Mouse (Mus musculus) brain, embryonic 18.5 days (tissue): ENCODE results near the gene Fndc3b.

Source experiments
- DNase-seq: peaks from one replicate; pipeline ENCODE4 v3.0.0-alpha.2; 2012; ENCODE audit warnings: low read depth, low spot score

Fndc3b gene

DNA sequence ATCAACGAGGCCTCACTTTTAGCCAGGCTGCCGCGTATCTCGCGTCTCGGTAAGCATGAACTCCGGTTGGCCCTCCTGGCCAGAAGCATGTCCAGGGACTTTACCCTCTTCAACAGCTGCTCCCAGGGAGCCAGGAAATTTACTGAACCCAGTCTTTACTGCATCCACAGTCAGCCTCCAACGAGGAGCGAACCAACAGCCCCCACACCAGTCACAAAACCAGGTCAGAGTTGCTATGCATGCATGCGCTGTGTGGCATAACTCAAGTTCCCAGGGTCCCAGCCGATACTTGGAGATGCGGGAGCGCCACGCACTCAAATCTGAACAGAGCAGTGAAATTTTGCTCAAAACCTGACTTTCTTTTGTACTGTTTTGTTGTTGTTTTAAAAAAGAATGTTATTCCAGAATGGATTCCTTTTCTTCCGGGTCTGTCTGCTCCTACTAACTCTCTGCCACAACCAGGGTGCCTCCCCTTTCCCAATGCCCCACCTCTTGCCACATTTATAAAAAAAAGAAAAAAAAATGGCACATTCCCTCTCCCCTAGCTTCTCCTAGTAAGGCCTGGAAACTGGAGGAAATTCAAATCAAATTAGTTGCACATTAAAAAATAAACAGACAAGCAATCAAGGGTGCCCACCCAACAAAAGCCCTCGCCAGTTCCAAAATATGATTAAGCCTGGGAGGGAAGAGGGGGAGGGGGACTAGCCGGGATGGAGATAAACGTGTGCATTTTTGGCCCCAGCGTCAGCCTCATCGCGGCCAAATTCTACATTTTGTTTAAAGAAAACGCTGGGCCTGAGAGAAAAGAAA is 1.8 kb downstream of the Fndc3b start:
- no peak for DNase-seq

- DNase-seq: no peak
Observed at GRCm38 (mm10) chr3:27708581-27708980, 2.5 kb downstream of the Fndc3b start.

DNA sequence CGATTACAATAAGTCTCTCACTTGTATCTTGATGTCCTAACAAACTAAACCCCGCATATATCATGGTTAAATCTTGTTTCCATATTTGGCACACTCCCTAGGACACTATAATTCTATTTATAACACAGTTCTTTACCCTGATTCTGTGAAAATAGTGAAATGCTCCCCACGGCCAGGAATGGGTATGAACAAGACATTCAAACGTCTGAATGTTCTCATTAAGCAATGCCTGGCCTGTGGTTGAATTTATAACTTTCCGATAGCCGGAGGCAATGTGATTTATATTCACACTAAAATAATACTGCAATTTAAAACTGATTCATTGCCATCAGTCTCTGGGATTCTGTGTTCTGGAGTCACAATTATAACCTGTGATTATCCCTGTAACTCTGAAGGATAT is 5.3 kb downstream of the Fndc3b start:
- DNase-seq: no peak

DNA sequence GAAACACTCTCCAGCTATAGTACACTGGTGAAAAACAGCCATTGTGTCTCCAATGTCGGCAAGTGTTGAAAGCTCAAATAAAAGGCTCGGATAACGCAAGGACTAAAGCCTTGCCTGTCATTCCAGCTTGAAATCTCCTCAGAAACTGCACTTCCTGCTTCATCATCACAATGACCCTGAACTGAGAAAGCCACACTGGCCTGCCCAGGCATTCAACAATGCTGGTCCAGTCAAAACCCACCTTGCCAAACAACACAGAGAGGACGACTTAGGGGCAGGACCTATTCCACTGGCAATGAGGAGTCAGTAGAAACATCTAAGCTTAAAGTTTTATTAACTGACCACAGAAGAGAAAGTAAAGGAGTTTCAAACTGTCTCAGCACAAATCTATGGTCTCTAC is 6.1 kb downstream of the Fndc3b start:
- DNase-seq: no peak

GRCm38 (mm10) chr3:27704641-27705040 is 6.5 kb downstream of the Fndc3b start:
- no peak for DNase-seq

GRCm38 (mm10) chr3:27703531-27703930 is 7.6 kb downstream of the Fndc3b start:
- DNase-seq: no peak

DNA sequence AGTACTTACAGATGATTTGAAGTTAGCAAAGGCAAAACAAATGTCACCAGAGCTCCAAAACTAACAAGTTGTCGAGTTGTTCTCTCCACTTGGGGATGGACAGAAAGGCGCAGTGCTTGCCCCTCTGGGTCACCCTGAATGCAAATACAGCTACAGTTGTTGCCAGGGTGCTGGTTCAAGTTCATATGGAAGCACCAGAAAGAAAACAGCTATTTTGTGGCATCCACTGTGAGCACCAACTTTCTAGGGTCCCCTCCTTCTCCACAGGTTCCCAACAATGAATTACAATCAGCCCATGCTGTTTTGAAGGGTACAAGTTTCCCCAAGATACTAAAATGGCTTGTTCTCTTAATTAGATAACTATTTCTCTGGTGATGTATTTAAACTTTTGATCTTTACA is 8.0 kb downstream of the Fndc3b start:
- DNase-seq: no peak

DNA sequence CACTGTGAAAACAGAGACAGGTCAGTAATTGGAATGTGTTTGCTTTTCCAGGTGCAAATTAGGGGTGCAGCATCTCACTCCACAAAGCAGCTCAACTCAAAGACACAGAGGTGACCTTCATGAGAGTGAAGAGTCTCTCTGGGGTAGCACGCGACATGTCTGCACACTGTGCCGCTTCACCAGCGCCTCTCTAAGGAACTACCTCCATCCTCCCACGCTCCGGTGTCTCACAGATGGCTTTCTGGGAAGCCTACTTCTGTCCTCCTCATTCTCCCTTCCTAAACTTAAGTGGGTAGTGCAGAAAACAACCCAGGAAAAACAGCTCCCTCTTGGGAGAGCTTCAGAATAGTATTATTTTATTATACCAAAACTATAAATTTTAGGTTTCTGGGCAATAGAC is 12.4 kb downstream of the Fndc3b start:
- DNase-seq: no peak

- DNase-seq: no peak
Observed at GRCm38 (mm10) chr3:27696449-27696797, 14.7 kb downstream of the Fndc3b start.

GRCm38 (mm10) chr3:27695612-27696448 is 15.3 kb downstream of the Fndc3b start:
- DNase-seq: no peak

GRCm38 (mm10) chr3:27694586-27694985 is 16.5 kb downstream of the Fndc3b start:
- no peak for DNase-seq

DNA sequence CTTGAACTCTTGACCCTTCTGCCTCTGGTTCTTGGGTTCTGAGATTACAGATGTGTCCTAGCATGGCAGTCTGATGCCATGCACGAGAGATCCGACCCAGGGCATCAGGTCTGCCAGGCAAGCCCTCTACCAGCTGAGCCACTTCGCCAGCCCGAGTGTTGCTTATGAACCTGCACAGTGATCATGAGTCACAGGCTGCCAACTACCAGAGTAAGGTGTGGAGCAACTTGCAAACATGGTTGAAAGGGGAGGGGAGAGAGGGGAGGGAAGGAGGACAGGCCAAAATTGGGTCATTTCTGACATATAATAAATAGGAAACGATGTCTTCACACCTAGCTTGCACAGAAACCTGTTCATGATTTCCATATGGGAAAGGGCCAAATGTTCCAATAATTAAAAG is 17.0 kb downstream of the Fndc3b start:
- no peak for DNase-seq

- no peak for DNase-seq
Observed at GRCm38 (mm10) chr3:27691486-27692160, 19.5 kb downstream of the Fndc3b start.

GRCm38 (mm10) chr3:27690030-27690429 is 21.1 kb downstream of the Fndc3b start:
- no peak for DNase-seq

DNA sequence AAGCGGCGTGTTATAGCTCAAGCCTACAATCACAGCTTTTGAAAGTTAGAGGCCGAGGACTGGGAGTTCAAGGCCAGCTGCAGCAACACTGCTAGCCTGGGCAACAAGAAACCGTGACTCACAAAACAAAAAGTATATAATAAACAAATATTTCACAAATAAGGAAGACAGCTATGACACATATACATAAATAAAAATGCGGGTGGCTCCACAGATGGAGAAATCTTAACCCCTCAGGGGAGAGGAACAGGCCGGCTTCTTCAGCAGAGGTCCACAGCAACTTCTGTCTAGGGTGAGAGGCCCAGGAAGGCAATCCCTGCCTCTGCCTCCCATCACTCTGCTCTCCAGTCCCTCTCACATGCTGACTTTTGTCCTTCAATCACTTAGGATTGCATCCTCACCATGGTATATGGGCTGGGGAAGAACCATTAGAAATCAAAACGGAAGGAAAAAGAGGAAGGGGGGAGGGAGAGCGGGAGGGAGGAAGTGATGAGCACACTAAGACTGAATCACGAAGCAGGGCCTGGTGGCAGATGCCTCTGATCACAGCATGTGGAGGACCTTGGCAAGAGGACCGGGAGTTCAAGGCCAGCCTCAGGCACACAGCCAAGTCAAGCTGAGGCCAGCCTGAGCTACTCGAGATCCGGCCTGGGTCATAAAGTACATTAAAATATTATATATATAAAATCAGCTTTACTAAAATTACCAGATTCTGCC is 21.8 kb downstream of the Fndc3b start:
- no peak for DNase-seq

DNA sequence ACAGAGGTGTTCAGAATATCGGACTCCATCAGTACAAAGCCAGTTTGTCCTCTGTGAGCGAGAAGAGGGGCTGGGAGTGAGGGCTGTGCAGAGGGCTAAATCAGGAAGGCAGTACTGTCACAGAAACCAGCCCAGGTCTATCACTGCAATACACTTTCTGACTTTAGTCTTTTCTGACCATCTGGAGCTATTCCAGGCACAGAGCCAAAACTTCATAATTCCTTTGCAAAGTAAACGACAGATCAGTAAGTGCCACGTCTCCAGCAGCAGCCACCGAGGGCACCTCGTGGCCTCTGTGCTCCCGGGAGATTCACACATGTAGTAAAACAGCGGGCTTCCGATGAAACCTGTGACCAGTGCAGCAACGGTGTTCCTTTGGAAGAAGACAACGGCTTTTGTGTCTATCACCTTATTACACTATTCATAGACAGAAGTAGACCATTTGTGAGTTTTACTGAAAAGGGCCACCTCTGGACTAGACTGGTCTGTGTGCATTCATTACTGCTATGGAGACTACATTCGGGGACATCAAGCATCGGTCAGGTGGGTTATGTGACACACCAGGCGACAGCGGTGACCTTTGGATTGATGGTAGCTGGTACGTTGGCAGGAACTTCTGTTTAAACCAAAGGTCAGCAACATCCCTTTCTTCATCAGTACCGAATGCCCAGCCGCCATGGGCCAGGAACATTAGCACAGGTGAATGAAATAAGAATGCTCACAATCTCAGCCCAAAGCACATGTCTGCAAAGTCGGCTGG is 24.2 kb downstream of the Fndc3b start:
- DNase-seq: no peak

DNA sequence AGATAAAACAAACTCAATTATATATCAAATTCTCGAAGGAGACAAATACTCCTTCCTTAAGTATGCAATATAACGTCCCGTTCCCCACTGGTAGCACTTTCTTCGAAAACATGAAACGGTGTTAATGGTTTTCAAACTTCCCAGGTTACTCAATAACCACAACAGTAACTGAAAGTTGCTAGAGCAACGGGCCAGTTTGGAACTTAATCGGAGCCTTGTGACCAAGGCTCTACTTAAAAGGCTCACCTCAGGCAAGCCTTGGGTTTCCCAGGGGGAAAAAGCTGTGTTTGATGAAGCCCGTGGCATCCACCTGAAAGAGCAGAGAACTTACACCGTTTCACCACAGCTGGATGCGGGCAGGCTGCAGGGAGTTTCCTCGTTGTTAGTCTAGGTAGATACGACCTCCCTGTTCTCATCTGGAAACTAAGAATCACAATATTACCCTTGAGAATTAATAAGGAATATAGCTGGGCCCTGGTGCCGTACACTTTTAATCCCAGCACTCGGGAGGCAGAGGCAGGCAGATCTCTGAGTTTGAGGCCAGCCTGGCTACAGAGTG is 25.4 kb downstream of the Fndc3b start:
- DNase-seq: no peak

GRCm38 (mm10) chr3:27685134-27685533 is 26.0 kb downstream of the Fndc3b start:
- DNase-seq: no peak

DNA sequence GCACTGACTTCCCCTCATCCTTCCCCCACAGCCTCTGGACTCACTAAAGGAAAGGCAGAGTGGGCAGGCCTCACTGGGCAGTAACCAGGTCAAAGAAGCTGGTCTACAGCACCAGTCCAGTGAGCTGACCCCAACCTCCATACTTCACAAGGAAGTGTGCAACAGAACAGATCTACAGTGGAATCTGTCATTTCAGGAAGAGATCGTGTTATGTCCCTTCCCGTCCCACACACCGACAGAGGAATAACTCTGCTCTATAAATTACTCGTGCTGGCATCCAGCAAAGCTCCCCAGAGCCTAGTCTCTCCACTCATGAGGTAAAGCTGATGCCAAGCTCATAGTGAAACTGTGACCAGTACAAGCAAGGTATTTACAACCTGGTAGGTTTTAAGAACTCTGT is 27.7 kb downstream of the Fndc3b start:
- DNase-seq: no peak

DNA sequence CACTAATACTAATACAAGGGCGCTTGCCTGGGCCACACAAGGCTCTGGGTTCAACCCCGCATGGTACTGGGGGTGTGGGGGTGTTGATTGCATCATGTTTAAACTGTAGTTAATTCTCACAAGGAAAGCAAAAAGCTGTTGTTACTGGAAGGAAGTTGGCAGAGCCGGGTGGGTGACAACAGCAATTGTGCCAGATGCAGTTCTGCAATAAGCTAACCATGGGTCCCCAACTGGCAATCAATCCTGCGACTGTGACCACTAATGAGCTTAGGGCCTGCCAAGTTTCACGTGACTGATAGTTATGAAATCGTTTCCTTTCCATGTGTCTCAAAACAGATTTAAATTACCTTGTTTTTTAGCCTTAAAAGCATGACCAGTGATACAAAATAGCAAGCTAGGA is 33.5 kb downstream of the Fndc3b start:
- no peak for DNase-seq

- DNase-seq: no peak
Observed at GRCm38 (mm10) chr3:27673660-27674059, 37.4 kb downstream of the Fndc3b start.
